Mouse (Mus musculus) large intestine, adult 2 months (tissue): ENCODE measurements around the gene Evl. TPM values are rescaled to one million over a fixed set of nuclear protein-coding genes. Genes with fewer than 3 reads are reported as not detected.

Source experiments
- DNase-seq: peaks from one replicate; pipeline ENCODE4 v3.0.0-alpha.2; 2012; ENCODE audit warnings: low read depth, low spot score
- WGBS: fragments of 180-500 bp; shearing (Covaris S2); methylation state at CpG from one replicate; pipeline ENCODE4 v1.1.7; 2018; 5-methylcytosine and 5-hydroxymethylcytosine counted together
- polyA plus RNA-seq: library from polyadenylated mRNA; depleted of rRNA; stranded (reverse); fragments of >200 nt; gene quantifications from 2 replicates; pipeline ENCODE4 v1.2.3, GENCODE M21; 2012; rRNA removed

Evl gene
- polyA plus RNA-seq, 1 experiment, result 26.9 TPM

GRCm38 (mm10) chr12:108723841-108724240, 169.3 kb downstream of the Evl start:
- WGBS, result 84% methylated on average over 3 of the region's 3 CpGs
- no peak for DNase-seq

- no peak for DNase-seq
Measured at GRCm38 (mm10) chr12:108734386-108734785, 179.9 kb downstream of the Evl start.

DNA sequence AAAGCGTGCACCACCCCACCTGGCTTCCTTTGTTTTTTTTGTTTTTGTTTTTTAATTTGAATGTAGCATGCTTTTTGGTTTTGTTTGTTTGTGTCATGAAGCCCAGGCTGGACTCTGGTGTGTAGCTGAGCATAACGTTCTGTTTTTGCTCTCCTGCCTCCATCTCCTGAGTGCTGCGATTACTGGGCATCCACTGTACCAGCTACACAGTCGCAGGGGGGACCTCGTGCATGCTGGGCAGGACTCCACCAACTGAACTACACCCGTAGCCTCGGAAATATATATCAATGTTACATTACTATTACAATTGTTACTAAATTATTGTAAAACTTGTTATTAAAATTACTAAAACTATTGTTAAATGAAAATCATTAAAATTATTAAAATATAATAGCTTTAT, 183.3 kb downstream of the Evl start:
- DNase-seq, result no peak
- WGBS, result 92% methylated on average over 7 of the region's 7 CpGs

More at GRCm38 (mm10) chr12:108734386-108734785, 179.9 kb downstream of the Evl start:
- WGBS, result 97% methylated on average over 2 of the region's 2 CpGs

Other genes with a start within 250 kb of the Evl start
- gene Hhipl1, start 248.4 kb upstream of the Evl start, polyA plus RNA-seq, result 0.40 and 0.66 TPM in 2 replicates
- gene Cyp46a1, start 220.3 kb upstream of the Evl start, polyA plus RNA-seq, result 0.51 and 0.53 TPM in 2 replicates
- 27.0 and 27.9 TPM in 2 replicates for gene Eml1, start 183.8 kb upstream of the Evl start, polyA plus RNA-seq
- 313 and 341 TPM in 2 replicates for gene Degs2, start 147.6 kb downstream of the Evl start, polyA plus RNA-seq
- gene Yy1, start 238.3 kb downstream of the Evl start, polyA plus RNA-seq, result 9.3 and 11.9 TPM in 2 replicates